Mouse (Mus musculus) erythroblast, embryonic 14.5 days (primary cell): Measurements from ENCODE around the gene Numa1.

Experiments used
- GATA1 ChIP-seq: IDR thresholded peaks from 2 replicates; pipeline ENCODE4 v1.6.1; 2012; ENCODE audit warnings: low read length, inconsistent platforms, mixed read lengths
- TAL1 ChIP-seq: IDR thresholded peaks from 3 replicates; pipeline ENCODE4 v1.6.1; 2012; ENCODE audit warnings: low read length, inconsistent platforms, mixed read lengths

GRCm38 (mm10) chr7:102035534-102035933, 101.6 kb downstream of the Numa1 start:
- no peak for TF ChIP-seq GATA1
- no peak for TF ChIP-seq TAL1
